Mouse (Mus musculus) MEL (cell line): ENCODE measurements around the gene Sdhc. TPM values are rescaled to one million over a fixed set of nuclear protein-coding genes. Genes with fewer than 3 reads are reported as not detected.

Experiments used
- DNase-seq: peaks from one replicate; pipeline ENCODE4 v3.0.0; 2011; ENCODE audit warnings: low read depth, low spot score
- H3K27ac ChIP-seq: 2 replicates; pipeline ENCODE4 v1.5.1; 2012; ENCODE audit warnings: low read depth, mild to moderate bottlenecking, control low read depth, low read length, moderate library complexity; ENCODE audit not compliant: control insufficient read depth
- H3K27me3 ChIP-seq, 2 experiments: fragments of 150-350 bp in 1 of 2; sonication (generic) in 1 of 2; 2 replicates each; pipeline ENCODE4 v1.6.1; 2012; ENCODE audit warnings: low read length in 2 of 2, mild to moderate bottlenecking in 2 of 2, improper control_type of control experiment in 1 of 2, moderate library complexity in 1 of 2; ENCODE audit not compliant: insufficient read depth in 2 of 2, control insufficient read depth in 1 of 2
- H3K36me3 ChIP-seq, 2 experiments: 2 replicates each; pipeline ENCODE4 v1.6.1; 2012 to 2014; ENCODE audit warnings: low read length in 2 of 2, improper control_type of control experiment in 1 of 2, inconsistent platforms in 1 of 2, mild to moderate bottlenecking in 1 of 2; ENCODE audit not compliant: insufficient read depth in 2 of 2, control insufficient read depth in 1 of 2
- H3K4me1 ChIP-seq, 2 experiments: fragments of 150-350 bp in 1 of 2; sonication (generic) in 1 of 2; 2 replicates each; pipeline ENCODE4 v1.6.1; 2012; ENCODE audit warnings: low read length in 2 of 2, improper control_type of control experiment in 1 of 2, mild to moderate bottlenecking in 1 of 2; ENCODE audit not compliant: insufficient read depth in 2 of 2, control insufficient read depth in 1 of 2
- H3K4me3 ChIP-seq, 2 experiments: fragments of 150-350 bp in 1 of 2; sonication (generic) in 1 of 2; 2 replicates each; pipeline ENCODE4 v1.5.1; 2012; ENCODE audit warnings: low read depth in 2 of 2, low read length in 2 of 2, mild to moderate bottlenecking in 2 of 2, moderate library complexity in 2 of 2, control low read depth in 1 of 2, improper control_type of control experiment in 1 of 2; ENCODE audit not compliant: control insufficient read depth in 1 of 2, insufficient read depth in 1 of 2
- H3K79me2 ChIP-seq: 2 replicates; pipeline ENCODE4 v1.6.1; 2012; ENCODE audit warnings: mild to moderate bottlenecking, low read length, moderate library complexity; ENCODE audit not compliant: control insufficient read depth, poor library complexity, insufficient read depth
- H3K9ac ChIP-seq: 2 replicates; pipeline ENCODE4 v1.6.1; 2012; ENCODE audit warnings: low read depth, mild to moderate bottlenecking, control low read depth, low read length, moderate library complexity; ENCODE audit not compliant: control insufficient read depth, poor library complexity, severe bottlenecking
- H3K9me3 ChIP-seq: fragments of 150-350 bp; sonication (generic); replicated peaks from 2 replicates; pipeline ENCODE4 v1.6.1; 2012; ENCODE audit warnings: mild to moderate bottlenecking, low read length, improper control_type of control experiment, moderate library complexity; ENCODE audit not compliant: insufficient read depth
- BHLHE40 ChIP-seq: IDR thresholded peaks from 2 replicates; pipeline ENCODE4 v1.6.1; 2012; ENCODE audit warnings: low read depth, mild to moderate bottlenecking, inconsistent platforms, low read length, improper control_type of control experiment, borderline replicate concordance
- CHD2 ChIP-seq: IDR thresholded peaks from 2 replicates; pipeline ENCODE4 v1.6.1; 2011; ENCODE audit warnings: low read length, improper control_type of control experiment
- E2F4 ChIP-seq: IDR thresholded peaks from 2 replicates; pipeline ENCODE4 v1.6.1; 2011; ENCODE audit warnings: low read depth, low read length, improper control_type of control experiment, borderline replicate concordance
- ELF1 ChIP-seq: IDR thresholded peaks from 2 replicates; pipeline ENCODE4 v1.6.1; 2014; ENCODE audit warnings: low read depth, mild to moderate bottlenecking, inconsistent platforms, low read length, improper control_type of control experiment, moderate library complexity
- EP300 ChIP-seq, 2 experiments: IDR thresholded peaks; 2 replicates each; pipeline ENCODE4 v1.6.1; 2011; ENCODE audit warnings: improper control_type of control experiment in 2 of 2, low read length in 2 of 2, low read depth in 1 of 2, mild to moderate bottlenecking in 1 of 2
- GABPA ChIP-seq: IDR thresholded peaks from 2 replicates; pipeline ENCODE4 v1.6.1; 2012; ENCODE audit warnings: low read depth, mild to moderate bottlenecking, inconsistent platforms, low read length, improper control_type of control experiment, moderate library complexity
- KAT2A ChIP-seq: conservative IDR thresholded peaks from 2 replicates; pipeline ENCODE4 v1.6.1; 2012; ENCODE audit warnings: low read depth, low read length, improper control_type of control experiment, inconsistent platforms
- MAX ChIP-seq: IDR thresholded peaks from 2 replicates; pipeline ENCODE4 v1.6.1; 2011; ENCODE audit warnings: low read length, improper control_type of control experiment
- MAZ ChIP-seq: IDR thresholded peaks from 2 replicates; pipeline ENCODE4 v1.6.1; 2012; ENCODE audit warnings: low read depth, mild to moderate bottlenecking, inconsistent platforms, low read length, improper control_type of control experiment
- MYC ChIP-seq: IDR thresholded peaks from 2 replicates; pipeline ENCODE4 v1.6.1; 2011; ENCODE audit warnings: low read depth, mild to moderate bottlenecking, low read length, improper control_type of control experiment, moderate library complexity
- NELFE ChIP-seq: IDR thresholded peaks from 2 replicates; pipeline ENCODE4 v1.6.1; 2011; ENCODE audit warnings: low read depth, low read length, improper control_type of control experiment
- RAD21 ChIP-seq: IDR thresholded peaks from 2 replicates; pipeline ENCODE4 v1.6.1; 2011; ENCODE audit warnings: mild to moderate bottlenecking, low read depth, low read length, improper control_type of control experiment
- RCOR1 ChIP-seq: IDR thresholded peaks from 2 replicates; pipeline ENCODE4 v1.6.1; 2012; ENCODE audit warnings: low read depth, mild to moderate bottlenecking, inconsistent platforms, low read length, improper control_type of control experiment
- SMC3 ChIP-seq: IDR thresholded peaks from 2 replicates; pipeline ENCODE4 v1.6.1; 2011; ENCODE audit warnings: low read depth, low read length, improper control_type of control experiment
- TBP ChIP-seq: IDR thresholded peaks from 2 replicates; pipeline ENCODE4 v1.8.0; 2011; ENCODE audit warnings: low read depth, low read length, improper control_type of control experiment
- TCF12 ChIP-seq: IDR thresholded peaks from 2 replicates; pipeline ENCODE4 v1.6.1; 2014; ENCODE audit warnings: low read depth, mild to moderate bottlenecking, inconsistent platforms, low read length, improper control_type of control experiment, moderate library complexity
- USF1 ChIP-seq: IDR thresholded peaks from 2 replicates; pipeline ENCODE4 v1.6.1; 2014; ENCODE audit warnings: low read depth, mild to moderate bottlenecking, inconsistent platforms, low read length, improper control_type of control experiment, moderate library complexity
- USF2 ChIP-seq, 2 experiments: IDR thresholded peaks; 2 replicates each; pipeline ENCODE4 v1.6.1; 2011 to 2012; ENCODE audit warnings: improper control_type of control experiment in 2 of 2, low read length in 2 of 2, borderline replicate concordance in 1 of 2, inconsistent platforms in 1 of 2, low read depth in 1 of 2, mild to moderate bottlenecking in 1 of 2; ENCODE audit not compliant: insufficient read depth in 1 of 2
- ZC3H11A ChIP-seq: IDR thresholded peaks from 2 replicates; pipeline ENCODE4 v1.6.1; 2012; ENCODE audit warnings: low read depth, mild to moderate bottlenecking, inconsistent platforms, low read length, improper control_type of control experiment
- ZNF384 ChIP-seq: IDR thresholded peaks from 2 replicates; pipeline ENCODE4 v1.6.1; 2012; ENCODE audit warnings: low read depth, mild to moderate bottlenecking, inconsistent platforms, low read length, improper control_type of control experiment
- polyA plus RNA-seq, 2 experiments: library from polyadenylated mRNA; stranded (reverse) in 1 of 2; unstranded in 1 of 2; fragments of >175 nt in 1 of 2; fragments of >200 nt in 1 of 2; gene quantifications; 2 replicates each; pipeline versions ENCODE4 v1.2.1 to v1.2.4; 2012; ENCODE audit warnings: low replicate concordance in 2 of 2, low read depth in 1 of 2; ENCODE audit not compliant: insufficient read length in 2 of 2, insufficient read depth in 1 of 2, missing spikeins in 1 of 2
- total RNA-seq: library from RNA; depleted of rRNA; stranded (reverse); fragments of 300-350 nt; gene quantifications from 2 replicates; pipeline ENCODE4 v1.2.3, GENCODE M21; 2012

Gene Sdhc
- total and polyA plus RNA-seq, 3 experiments, result 79.4 to 224 TPM; not detected in 1

GRCm38 (mm10) chr1:171169913-171170312 lies 19.5 kb upstream of the Sdhc start:
- Histone ChIP-seq H3K4me1 (peaks cover 0 to 2% of the 10 kb centered on the region in 2 experiments; a peak in 2 of 4 replicates), H3K36me3 (peaks cover 0 to 4% of the 10 kb centered on the region in 2 experiments; a peak in 1 of 4 replicates), H3K4me3 (no peak overlapping the region), H3K79me2 (no peaks in the 10 kb centered on the region), H3K9ac (no peak overlapping the region), H3K27me3 (peaks cover 0 to 1% of the 10 kb centered on the region in 2 experiments; a peak in 3 of 4 replicates), H3K27ac (no peak overlapping the region), H3K9me3 (no peaks in the 10 kb centered on the region)
- DNase-seq, result no peak
- TF ChIP-seq MAX (no peak), E2F4 (no peak), BHLHE40 (no peak), ELF1 (no peak), ZC3H11A (no peak), CHD2 (no peak), USF2 (IDR thresholded peaks at IDR 0.05; ENCODE audit: borderline replicate concordance in 1 of 2, insufficient read depth in 1 of 2, low read depth in 1 of 2, low read length in 2 of 2) (no peak)

GRCm38 (mm10) chr1:171168906-171169305 lies 18.5 kb upstream of the Sdhc start:
- H3K9ac ChIP-seq, result no peak overlapping the region
- H3K27ac ChIP-seq, result no peak overlapping the region
- H3K4me3 ChIP-seq, result no peak overlapping the region
- no peak for TF ChIP-seq ZNF384
- TF ChIP-seq KAT2A, result no peak
- TF ChIP-seq MAZ, result no peak
- TF ChIP-seq BHLHE40, result no peak
- H3K36me3 ChIP-seq, result peaks cover 0 to 4% of the 10 kb centered on the region in 2 experiments; a peak in 1 of 4 replicates
- H3K27me3 ChIP-seq, result peaks cover 0 to 1% of the 10 kb centered on the region in 2 experiments; a peak in 3 of 4 replicates
- no peak for DNase-seq
- H3K79me2 ChIP-seq, result no peaks in the 10 kb centered on the region
- H3K9me3 ChIP-seq, result no peaks in the 10 kb centered on the region
- H3K4me1 ChIP-seq, result peaks cover 0 to 2% of the 10 kb centered on the region in 2 experiments; a peak in 2 of 4 replicates

DNA sequence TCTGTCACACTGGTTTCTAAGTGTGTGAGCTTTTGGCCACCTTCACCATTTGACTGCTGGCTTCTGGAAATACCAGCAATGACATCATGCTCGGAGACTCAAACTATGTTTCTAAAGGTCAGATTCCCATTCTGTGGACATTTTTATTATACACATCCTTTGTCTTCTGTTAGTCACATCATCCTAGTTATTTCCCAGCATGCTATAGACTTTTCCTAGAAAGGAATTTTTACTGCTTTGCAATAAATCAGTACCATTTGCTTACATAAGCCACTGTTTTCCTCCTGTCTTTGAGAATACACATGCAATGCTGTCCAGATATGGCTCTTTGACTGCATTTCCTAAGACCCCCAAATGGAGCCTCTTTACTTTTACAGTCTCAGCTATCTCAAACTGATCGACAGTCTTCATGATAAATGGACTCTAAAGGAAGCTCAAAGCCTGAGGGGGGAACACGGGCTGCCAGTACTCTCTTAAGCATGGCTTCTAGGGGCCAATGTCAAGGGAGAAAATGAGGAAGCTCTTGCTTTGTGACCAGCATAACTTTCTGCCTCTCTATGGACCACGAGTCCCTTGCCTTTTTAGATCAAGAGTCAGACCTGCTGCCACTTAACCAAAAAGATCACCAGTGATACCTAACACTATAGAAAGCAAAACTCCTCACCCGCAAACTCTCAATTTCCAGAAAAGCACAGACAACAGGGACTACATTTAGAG lies 15.4 kb upstream of the Sdhc start:
- Histone ChIP-seq H3K4me1 (peaks cover 0 to 2% of the 10 kb centered on the region in 2 experiments; a peak in 2 of 4 replicates), H3K9me3 (no peaks in the 10 kb centered on the region), H3K4me3 (no peak overlapping the region), H3K79me2 (no peaks in the 10 kb centered on the region), H3K36me3 (peaks cover 0 to 2% of the 10 kb centered on the region in 2 experiments; a peak in 1 of 4 replicates), H3K27me3 (no peaks in the 10 kb centered on the region; a peak in 1 of 4 replicates), H3K9ac (no peak overlapping the region), H3K27ac (no peak overlapping the region)
- peak; percentile 24 for DNase-seq
- no peak for TF ChIP-seq RCOR1
- TF ChIP-seq SMC3, result no peak
- no peak for TF ChIP-seq MYC
- TF ChIP-seq ZNF384, result no peak
- TF ChIP-seq NELFE, result no peak
- no peak for TF ChIP-seq TCF12
- TF ChIP-seq CHD2, result no peak
- TF ChIP-seq TBP, result no peak
- TF ChIP-seq EP300 (IDR thresholded peaks at IDR 0.05; ENCODE audit: low read depth in 1 of 2, low read length in 2 of 2), result no peak
- no peak for TF ChIP-seq RAD21
- TF ChIP-seq GABPA, result no peak
- TF ChIP-seq USF1, result no peak
- TF ChIP-seq, all 39 proteins: peak for 0
